Mouse (Mus musculus): Measurements from ENCODE around the gene Fam20a. TPM values are rescaled to one million over a fixed set of nuclear protein-coding genes. Genes with fewer than 3 reads are reported as not detected.
"Not testable (repeated sequence)": the region's sequence is repeated elsewhere in the genome, so short reads cannot be mapped to it uniquely, and the experiment has no call there.

The Fam20a gene
- polyA plus RNA-seq, 1 experiment from 2014 or later = 3.9 TPM

DNA sequence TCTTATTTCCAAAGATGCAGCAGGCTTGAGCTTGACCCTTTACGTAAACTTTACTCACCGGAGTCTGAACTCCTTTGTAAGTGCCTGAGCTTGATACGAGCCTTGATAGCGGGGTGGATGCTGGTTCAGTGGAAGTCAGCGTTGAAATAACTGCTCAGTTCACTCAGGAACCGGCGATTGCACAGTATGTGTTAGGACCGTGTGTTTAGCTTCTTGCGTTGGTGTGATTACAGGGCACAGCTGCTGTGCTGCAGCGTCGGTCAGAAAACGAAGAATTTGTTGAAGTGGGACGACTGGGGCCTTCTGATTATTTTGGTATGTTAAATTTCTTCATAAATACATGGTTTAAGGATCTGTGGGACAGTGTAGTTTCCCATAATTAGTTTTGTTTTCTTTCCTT is 55.7 kb downstream of the Fam20a start:
- TF ChIP-seq EP300 (optimal IDR thresholded peaks at IDR 0.05) (no peak), CTCF (IDR thresholded peaks at IDR 0.05; ENCODE audit: low read depth) (no peak)
- ATAC-seq (ENCODE audit: low FRiP score, low TSS enrichment) = no peak
- Histone ChIP-seq H3K27me3 (ENCODE audit: control insufficient read depth, insufficient read depth, low read length) (no peaks in the 10 kb centered on the region), H3K9ac (ENCODE audit: low read length) (no peak overlapping the region), H3K36me3 (ENCODE audit: control insufficient read depth, insufficient read depth, low read length) (peaks cover 42% of the 10 kb centered on the region), H3K4me1 (replicated peaks; ENCODE audit: control insufficient read depth, insufficient read depth) (no peaks in the 10 kb centered on the region), H3K9me3 (ENCODE audit: control insufficient read depth, low read length) (no peaks in the 10 kb centered on the region), H3K27ac (replicated peaks) (no peak overlapping the region), H3K4me2 (replicated peaks; ENCODE audit: low read depth) (no peak overlapping the region), H3K4me3 (ENCODE audit: low read depth, low read length) (no peak overlapping the region)
- no peak for DNase-seq (ENCODE audit: low spot score)
- WGBS = 86% methylated on average over 13 of the region's 13 CpGs

DNA sequence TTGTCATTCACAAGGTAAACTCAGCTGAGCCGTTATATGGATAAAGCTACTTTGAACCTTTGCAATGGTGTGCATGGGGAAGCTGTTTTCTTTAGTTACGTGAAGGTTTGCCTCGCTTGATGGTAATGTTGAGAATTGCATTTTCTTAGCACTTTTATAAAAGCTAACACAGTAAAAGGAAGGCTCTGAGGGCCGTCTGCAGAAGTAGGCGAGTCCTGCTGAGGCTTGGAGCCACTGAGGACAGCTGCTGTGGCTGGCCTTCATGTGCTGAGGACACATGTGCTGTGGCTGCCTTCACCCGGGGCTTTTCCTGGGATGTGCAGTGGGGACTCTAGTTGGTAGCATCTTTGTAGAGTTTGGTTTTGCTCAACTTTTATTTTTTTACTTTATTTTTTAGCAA is 56.7 kb downstream of the Fam20a start:
- H3K27ac ChIP-seq (replicated peaks) = no peak overlapping the region
- peaks cover 50% of the 10 kb centered on the region for H3K36me3 ChIP-seq (ENCODE audit: control insufficient read depth, insufficient read depth, low read length)
- TF ChIP-seq EP300 (optimal IDR thresholded peaks at IDR 0.05) (no peak), CTCF (IDR thresholded peaks at IDR 0.05; ENCODE audit: low read depth) (no peak)
- ATAC-seq (ENCODE audit: low FRiP score, low TSS enrichment) (no peak), DNase-seq (ENCODE audit: low spot score) (no peak)
- H3K9ac ChIP-seq (ENCODE audit: low read length) = no peak overlapping the region
- WGBS = 79% methylated on average over 6 of the region's 6 CpGs
- no peaks in the 10 kb centered on the region for H3K27me3 ChIP-seq (ENCODE audit: control insufficient read depth, insufficient read depth, low read length)
- H3K4me2 ChIP-seq (replicated peaks; ENCODE audit: low read depth) = no peak overlapping the region
- no peaks in the 10 kb centered on the region for H3K4me1 ChIP-seq (replicated peaks; ENCODE audit: control insufficient read depth, insufficient read depth)
- no peaks in the 10 kb centered on the region for H3K9me3 ChIP-seq (ENCODE audit: control insufficient read depth, low read length)
- no peak overlapping the region for H3K4me3 ChIP-seq (ENCODE audit: low read depth, low read length)

DNA sequence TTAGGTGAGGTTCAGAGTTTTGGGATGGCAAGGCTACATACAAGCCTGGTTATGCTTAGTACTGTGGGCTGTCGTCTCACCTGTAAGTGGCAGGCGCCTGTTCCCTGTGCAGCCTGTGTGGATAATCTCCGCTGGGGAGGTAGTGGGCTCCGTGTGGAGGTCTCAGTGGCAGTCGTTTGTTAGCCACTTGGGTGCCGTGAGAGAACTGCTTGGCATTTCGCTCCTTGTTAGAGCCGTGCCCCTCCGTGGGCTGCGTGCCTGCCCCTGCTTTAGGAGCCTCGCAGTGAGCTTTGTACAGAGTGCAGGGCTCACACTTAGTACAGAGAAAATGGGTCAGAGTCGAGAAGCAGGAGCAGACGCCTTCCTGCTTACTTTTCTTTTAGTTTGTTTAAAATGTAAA is 57.8 kb downstream of the Fam20a start:
- Histone ChIP-seq H3K4me1 (replicated peaks; ENCODE audit: control insufficient read depth, insufficient read depth) (no peaks in the 10 kb centered on the region), H3K4me3 (ENCODE audit: low read depth, low read length) (no peak overlapping the region), H3K9me3 (ENCODE audit: control insufficient read depth, low read length) (no peaks in the 10 kb centered on the region), H3K27ac (replicated peaks) (no peak overlapping the region), H3K9ac (ENCODE audit: low read length) (no peak overlapping the region), H3K36me3 (ENCODE audit: control insufficient read depth, insufficient read depth, low read length) (peaks cover 49% of the 10 kb centered on the region), H3K27me3 (ENCODE audit: control insufficient read depth, insufficient read depth, low read length) (no peaks in the 10 kb centered on the region), H3K4me2 (replicated peaks; ENCODE audit: low read depth) (no peak overlapping the region)
- no peak for ATAC-seq (ENCODE audit: low FRiP score, low TSS enrichment)
- TF ChIP-seq EP300 (optimal IDR thresholded peaks at IDR 0.05) (no peak), CTCF (IDR thresholded peaks at IDR 0.05; ENCODE audit: low read depth) (no peak)
- no peak for DNase-seq (ENCODE audit: low spot score)
- WGBS = 84% methylated on average over 13 of the region's 13 CpGs

DNA sequence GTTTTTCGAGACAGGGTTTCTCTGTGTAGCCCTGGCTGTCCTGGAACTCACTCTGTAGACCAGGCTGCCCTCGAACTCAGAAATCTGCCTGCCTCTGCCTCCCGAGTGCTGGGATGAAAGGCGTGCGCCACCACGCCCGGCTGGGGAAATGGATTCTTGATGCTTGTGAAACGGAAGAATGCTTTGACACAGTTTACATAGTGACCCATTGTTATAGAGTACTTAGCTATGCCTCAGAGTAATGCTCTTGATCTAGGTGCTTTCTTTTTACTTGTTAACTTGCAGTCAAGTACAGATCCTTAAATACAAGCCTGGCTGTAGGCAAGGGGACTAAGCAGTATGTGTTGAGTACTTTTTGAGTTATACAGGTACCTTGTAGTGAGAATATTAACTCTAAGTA is 61.6 kb downstream of the Fam20a start:
- not testable (repeated sequence) for DNase-seq (ENCODE audit: low spot score); H3K9ac ChIP-seq (ENCODE audit: low read length); H3K4me2 ChIP-seq (replicated peaks; ENCODE audit: low read depth); H3K27me3 ChIP-seq (ENCODE audit: control insufficient read depth, insufficient read depth, low read length); H3K4me3 ChIP-seq (ENCODE audit: low read depth, low read length); H3K9me3 ChIP-seq (ENCODE audit: control insufficient read depth, low read length); H3K27ac ChIP-seq (replicated peaks); ATAC-seq (ENCODE audit: low FRiP score, low TSS enrichment); H3K4me1 ChIP-seq (replicated peaks; ENCODE audit: control insufficient read depth, insufficient read depth)
- 84% methylated on average over 8 of the region's 8 CpGs for WGBS
- H3K36me3 ChIP-seq (ENCODE audit: control insufficient read depth, insufficient read depth, low read length) = peaks cover 29% of the 10 kb centered on the region

- no peak overlapping the region for H3K4me3 ChIP-seq (ENCODE audit: low read depth, low read length)
- TF ChIP-seq EP300 (optimal IDR thresholded peaks at IDR 0.05) (no peak), CTCF (IDR thresholded peaks at IDR 0.05; ENCODE audit: low read depth) (no peak)
- H3K27me3 ChIP-seq (ENCODE audit: control insufficient read depth, insufficient read depth, low read length) = no peaks in the 10 kb centered on the region
- peaks cover 21% of the 10 kb centered on the region for H3K36me3 ChIP-seq (ENCODE audit: control insufficient read depth, insufficient read depth, low read length)
- no peak overlapping the region for H3K9ac ChIP-seq (ENCODE audit: low read length)
- no peak overlapping the region for H3K27ac ChIP-seq (replicated peaks)
- 84% methylated on average over 7 of the region's 7 CpGs for WGBS
- DNase-seq (ENCODE audit: low spot score) (no peak), ATAC-seq (ENCODE audit: low FRiP score, low TSS enrichment) (no peak)
- H3K4me1 ChIP-seq (replicated peaks; ENCODE audit: control insufficient read depth, insufficient read depth) = peaks cover 7% of the 10 kb centered on the region; the same call in 1 of the 2 replicates
- H3K4me2 ChIP-seq (replicated peaks; ENCODE audit: low read depth) = no peak overlapping the region
- H3K9me3 ChIP-seq (ENCODE audit: control insufficient read depth, low read length) = no peaks in the 10 kb centered on the region
These were observed 65.8 kb downstream of the Fam20a start for GRCm38 (mm10) chr11:109656232-109656631.

DNA sequence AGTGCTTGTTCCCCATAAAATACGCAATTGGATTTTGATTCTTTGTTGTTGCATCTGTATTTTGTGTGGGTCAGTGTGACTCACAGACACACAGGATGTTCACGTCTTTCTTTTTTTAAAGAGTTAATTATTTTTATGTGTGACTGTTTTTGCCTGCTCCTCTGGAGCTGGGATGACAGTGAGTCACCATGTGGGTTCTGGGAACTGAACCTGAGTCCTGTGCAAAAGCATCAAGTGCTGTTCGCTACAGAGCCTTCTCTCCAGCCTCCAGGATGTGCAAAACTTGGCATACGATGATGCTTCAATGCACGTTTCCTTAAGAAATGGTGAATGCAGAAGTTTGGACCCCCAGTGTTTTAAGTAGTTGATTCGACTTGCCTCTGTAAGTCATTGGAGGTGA is 67.5 kb downstream of the Fam20a start:
- no peak overlapping the region for H3K27ac ChIP-seq (replicated peaks)
- ATAC-seq (ENCODE audit: low FRiP score, low TSS enrichment) = no peak
- peaks cover 14% of the 10 kb centered on the region for H3K36me3 ChIP-seq (ENCODE audit: control insufficient read depth, insufficient read depth, low read length)
- H3K4me3 ChIP-seq (ENCODE audit: low read depth, low read length) = no peak overlapping the region
- no peak for DNase-seq (ENCODE audit: low spot score)
- TF ChIP-seq EP300 (optimal IDR thresholded peaks at IDR 0.05) = no peak
- no peak for TF ChIP-seq CTCF (IDR thresholded peaks at IDR 0.05; ENCODE audit: low read depth)
- H3K4me2 ChIP-seq (replicated peaks; ENCODE audit: low read depth) = no peak overlapping the region
- H3K27me3 ChIP-seq (ENCODE audit: control insufficient read depth, insufficient read depth, low read length) = no peaks in the 10 kb centered on the region
- H3K4me1 ChIP-seq (replicated peaks; ENCODE audit: control insufficient read depth, insufficient read depth) = peaks cover 7% of the 10 kb centered on the region; the same call in 1 of the 2 replicates
- no peaks in the 10 kb centered on the region for H3K9me3 ChIP-seq (ENCODE audit: control insufficient read depth, low read length)
- no peak overlapping the region for H3K9ac ChIP-seq (ENCODE audit: low read length)
- 80% methylated on average over 6 of the region's 6 CpGs for WGBS

Data from stomach, postnatal 0 days (tissue).